Mouse (Mus musculus) cortical plate, adult 2 months (tissue): ENCODE data around the gene Cubn.

Source experiments
- CTCF ChIP-seq: fragments of 200-500 bp; IDR thresholded peaks from 2 replicates; pipeline ENCODE4 v1.5.1; 2011; ENCODE audit warnings: mild to moderate bottlenecking, control low read depth, low read length; ENCODE audit not compliant: insufficient read depth; ENCODE audit errors: extremely low read depth
- POLR2A ChIP-seq: fragments of 200-500 bp; IDR thresholded peaks from 2 replicates; pipeline ENCODE4 v1.6.1; 2011; ENCODE audit warnings: mild to moderate bottlenecking, low read length, control low read depth; ENCODE audit not compliant: insufficient read depth; ENCODE audit errors: extremely low read depth

DNA sequence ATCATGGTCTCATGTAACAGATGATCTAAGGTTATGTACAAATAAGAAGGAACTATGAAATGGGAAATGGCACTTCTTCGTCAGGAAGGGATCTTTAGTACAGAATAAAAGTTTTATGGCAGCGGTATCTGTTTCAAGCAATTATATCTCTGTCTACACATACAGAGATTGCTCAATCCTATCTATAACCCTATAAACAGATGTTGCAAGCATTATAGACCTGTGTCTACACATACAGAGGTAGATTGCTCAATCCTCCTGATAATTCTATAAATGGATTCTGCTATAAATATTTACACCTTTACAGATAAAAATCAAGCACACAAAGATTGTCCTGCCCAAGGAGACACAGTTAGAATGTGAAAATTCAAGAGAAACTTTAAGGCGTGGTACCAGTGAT, 21.5 kb downstream of the Cubn start:
- TF ChIP-seq CTCF (no peak), POLR2A (no peak)
